Mouse (Mus musculus): ENCODE measurements at regions not wholly inside any gene's neighbourhood (a gene's known extent, or its start where the extent isn't known, plus 50 kb on each side); places are given as distances from the start of the nearest gene placed in this dataset.

DNA sequence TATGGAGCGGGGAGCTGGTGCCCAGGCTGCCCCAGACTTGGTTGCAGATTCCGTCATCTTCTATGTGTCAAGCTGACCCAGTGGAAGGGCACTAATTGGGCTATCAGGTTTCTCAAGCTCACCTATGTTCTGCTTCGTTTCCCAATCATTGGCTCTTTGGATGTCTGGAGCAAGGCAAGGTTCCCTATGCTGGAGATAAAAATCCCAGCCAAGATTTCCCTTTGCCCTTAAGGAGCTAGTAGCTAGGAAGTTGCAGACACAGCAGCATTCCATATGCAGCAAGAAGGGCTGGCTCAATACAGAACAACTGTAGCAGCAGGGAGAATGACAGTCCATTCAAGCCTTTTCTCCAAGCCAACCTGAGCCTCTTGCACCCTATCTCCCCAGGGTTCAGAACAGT is 159.2 kb upstream of the Zfp706 start:
- H3K36me3 ChIP-seq (replicated peaks) = no peaks in the 10 kb centered on the region
- DNase-seq (ENCODE audit: low spot score) = no peak
- peaks cover 23% of the 10 kb centered on the region for H3K27me3 ChIP-seq (replicated peaks; ENCODE audit: low read depth, poor library complexity, severe bottlenecking)
- peaks cover 20% of the 10 kb centered on the region for H3K4me1 ChIP-seq
- no peak overlapping the region for H3K4me3 ChIP-seq
- no peak overlapping the region for H3K27ac ChIP-seq (replicated peaks)
- 70% methylated on average over 3 of the region's 3 CpGs for WGBS
- H3K9me3 ChIP-seq = 0 out of 2 replicates have a peak, but pooled peaks cover 2% of the 10 kb centered on the region

DNA sequence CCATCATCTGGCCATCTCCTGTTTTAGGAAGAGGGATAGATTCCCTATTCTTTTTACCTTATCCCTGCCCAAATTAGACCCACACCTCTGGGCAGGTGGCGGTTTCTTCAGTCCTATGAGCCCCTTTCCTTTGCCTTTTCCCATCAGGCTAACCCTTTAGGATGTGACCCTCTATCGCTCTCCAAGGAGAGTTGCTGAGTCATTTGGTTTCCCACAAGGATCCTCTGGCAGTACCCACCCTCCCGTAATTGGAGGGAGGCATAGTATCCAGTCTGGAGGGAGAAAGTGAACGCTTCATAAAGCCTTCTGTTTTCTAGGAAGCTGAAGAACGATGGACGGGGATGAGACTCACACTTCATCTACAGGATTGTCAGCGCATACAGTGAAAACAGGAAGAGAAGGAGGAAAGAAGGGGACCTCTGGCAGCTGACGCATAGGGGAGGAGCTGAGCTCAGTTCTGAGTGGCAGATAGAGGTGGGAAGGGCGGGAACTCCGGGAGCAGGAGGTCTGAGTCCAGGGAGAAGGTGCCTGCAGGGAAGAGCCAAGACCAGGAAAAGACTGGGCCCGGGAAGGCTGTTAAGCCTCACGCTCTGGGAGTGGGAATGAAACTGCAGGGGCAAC is 158.4 kb upstream of the Zfp706 start:
- Histone ChIP-seq H3K27ac (replicated peaks) (peak overlapping the region; percentile 35; the same call in 1 of the 2 replicates), H3K9me3 (no peaks in the 10 kb centered on the region), H3K4me3 (no peak overlapping the region), H3K4me1 (peaks cover 22% of the 10 kb centered on the region), H3K36me3 (replicated peaks) (no peaks in the 10 kb centered on the region), H3K27me3 (replicated peaks; ENCODE audit: low read depth, poor library complexity, severe bottlenecking) (peaks cover 23% of the 10 kb centered on the region)
- WGBS = 22% methylated on average over 12 of the region's 12 CpGs
- peak; percentile 36 for DNase-seq (ENCODE audit: low spot score)

DNA sequence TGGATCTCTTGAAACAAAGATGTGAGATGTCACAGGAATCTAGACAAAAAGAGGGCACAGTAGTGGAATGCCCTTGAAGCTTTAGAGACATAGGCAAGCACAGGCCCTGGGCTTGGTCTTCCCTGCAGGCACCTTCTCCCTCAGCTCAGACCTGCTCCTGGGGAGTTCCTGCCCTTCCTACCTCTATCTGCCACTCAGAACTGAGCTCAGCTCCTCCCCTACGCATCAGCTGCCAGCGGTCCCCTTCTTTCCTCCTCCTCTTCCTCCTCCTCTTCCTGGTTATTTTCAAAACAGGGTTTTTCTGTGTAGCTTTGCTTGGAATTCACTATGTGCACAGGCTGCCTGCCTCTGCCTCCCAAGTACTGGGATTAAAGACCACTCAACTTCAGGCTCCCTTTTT is 157.6 kb upstream of the Zfp706 start:
- no peak overlapping the region for H3K27ac ChIP-seq (replicated peaks)
- H3K4me1 ChIP-seq = peaks cover 28% of the 10 kb centered on the region
- WGBS = 39% methylated on average over 2 of the region's 2 CpGs
- H3K4me3 ChIP-seq = no peak overlapping the region
- H3K9me3 ChIP-seq = no peaks in the 10 kb centered on the region
- no peaks in the 10 kb centered on the region for H3K36me3 ChIP-seq (replicated peaks)
- H3K27me3 ChIP-seq (replicated peaks; ENCODE audit: low read depth, poor library complexity, severe bottlenecking) = peaks cover 23% of the 10 kb centered on the region
- no peak for DNase-seq (ENCODE audit: low spot score)

DNA sequence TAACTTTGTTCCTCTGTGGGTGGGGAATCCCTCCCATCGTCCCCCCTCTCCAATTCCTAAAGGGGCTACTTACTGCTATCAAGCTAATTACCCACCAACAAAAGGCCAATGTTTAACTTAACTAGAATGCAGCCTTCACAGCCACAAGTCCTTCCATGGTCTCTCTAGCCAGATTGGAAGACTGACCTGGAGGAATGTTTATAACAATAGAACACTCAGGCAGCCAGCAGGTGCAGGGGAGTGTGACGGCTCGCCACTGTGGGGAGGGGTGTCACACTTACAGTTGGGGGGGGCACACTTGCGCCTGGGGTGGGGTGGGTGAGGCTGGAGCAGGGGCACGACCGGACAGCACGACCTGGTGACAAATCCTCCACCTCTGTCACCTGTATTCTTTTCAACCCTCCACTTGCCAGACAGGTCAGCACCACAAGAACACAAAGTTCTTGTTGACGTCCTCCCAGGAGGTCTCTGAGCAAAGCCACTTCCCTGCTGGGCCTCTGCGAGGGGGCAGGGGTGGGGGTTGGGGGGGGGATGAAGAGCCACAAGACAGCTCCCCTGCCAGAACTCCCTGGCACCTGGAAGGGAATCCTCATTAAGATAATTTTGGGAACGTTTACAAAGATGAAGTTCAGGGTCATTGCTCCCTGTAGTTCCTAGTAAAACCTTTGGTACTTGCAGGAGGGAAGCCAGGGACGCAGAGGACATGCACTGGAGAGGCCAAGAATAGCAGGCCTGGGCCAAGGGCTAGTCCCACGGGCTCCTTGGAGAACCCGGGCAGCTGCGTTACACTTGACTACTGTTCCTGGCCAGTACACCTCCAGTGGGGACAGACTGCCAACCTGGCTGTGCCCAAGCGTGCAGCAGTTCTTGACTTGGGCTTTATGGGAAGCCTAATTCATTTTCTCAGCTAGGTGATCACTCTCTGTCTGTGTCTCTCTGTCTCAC is 156.9 kb upstream of the Zfp706 start:
- DNase-seq (ENCODE audit: low spot score) = no peak

DNA sequence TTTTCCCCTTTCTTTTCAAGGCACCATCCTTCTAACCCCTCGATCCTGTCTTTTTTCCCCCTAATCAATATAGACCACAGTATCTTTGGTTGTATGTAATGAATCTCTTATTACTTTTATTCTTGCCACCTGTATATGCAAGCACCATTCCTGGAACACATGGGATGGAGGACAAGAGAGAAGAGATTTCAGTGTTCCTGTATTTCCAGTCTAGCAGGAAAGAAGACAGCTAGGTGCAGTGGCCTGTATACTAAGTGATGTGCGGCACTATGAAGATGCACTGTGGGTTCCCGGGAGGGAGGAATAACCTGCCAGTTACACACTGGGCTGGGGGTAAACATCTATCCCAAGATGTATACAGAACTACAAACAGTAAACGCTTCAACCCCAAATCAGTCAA is 152.4 kb upstream of the Zfp706 start:
- Histone ChIP-seq H3K4me3 (no peak overlapping the region), H3K9me3 (no peaks in the 10 kb centered on the region), H3K27ac (replicated peaks) (no peak overlapping the region), H3K4me1 (peaks cover 26% of the 10 kb centered on the region), H3K27me3 (replicated peaks; ENCODE audit: low read depth, poor library complexity, severe bottlenecking) (no peaks in the 10 kb centered on the region), H3K36me3 (replicated peaks) (no peaks in the 10 kb centered on the region)
- DNase-seq (ENCODE audit: low spot score) = no peak
- WGBS = 71% methylated on average over 4 of the region's 4 CpGs

More for the DNA sequence above, 156.9 kb upstream of the Zfp706 start:
- H3K4me1 ChIP-seq = peaks cover 31% of the 10 kb centered on the region
- H3K27ac ChIP-seq (replicated peaks) = no peak overlapping the region
- no peaks in the 10 kb centered on the region for H3K9me3 ChIP-seq
- H3K36me3 ChIP-seq (replicated peaks) = no peaks in the 10 kb centered on the region
- no peak overlapping the region for H3K4me3 ChIP-seq
- H3K27me3 ChIP-seq (replicated peaks; ENCODE audit: low read depth, poor library complexity, severe bottlenecking) = peaks cover 23% of the 10 kb centered on the region
- 23% methylated on average over 15 of the region's 15 CpGs for WGBS

GRCm38 (mm10) chr15:37159349-37159748 is 151.8 kb upstream of the Zfp706 start:
- Histone ChIP-seq H3K36me3 (replicated peaks) (no peaks in the 10 kb centered on the region), H3K4me1 (peaks cover 22% of the 10 kb centered on the region), H3K27me3 (replicated peaks; ENCODE audit: low read depth, poor library complexity, severe bottlenecking) (no peaks in the 10 kb centered on the region), H3K9me3 (no peaks in the 10 kb centered on the region), H3K4me3 (no peak overlapping the region), H3K27ac (replicated peaks) (no peak overlapping the region; the same call in 1 of the 2 replicates)
- 8% methylated on average over 4 of the region's 4 CpGs for WGBS
- DNase-seq (ENCODE audit: low spot score) = peak; percentile 63

GRCm38 (mm10) chr15:37157386-37157785 is 149.8 kb upstream of the Zfp706 start:
- WGBS = 78% methylated on average over 4 of the region's 4 CpGs

GRCm38 (mm10) chr15:37154934-37155333 is 147.4 kb upstream of the Zfp706 start:
- Histone ChIP-seq H3K27ac (replicated peaks) (no peak overlapping the region), H3K4me3 (no peak overlapping the region), H3K27me3 (replicated peaks; ENCODE audit: low read depth, poor library complexity, severe bottlenecking) (no peaks in the 10 kb centered on the region), H3K36me3 (replicated peaks) (no peaks in the 10 kb centered on the region), H3K9me3 (no peaks in the 10 kb centered on the region), H3K4me1 (peaks cover 10% of the 10 kb centered on the region)
- no peak for DNase-seq (ENCODE audit: low spot score)
- 83% methylated on average over 4 of the region's 4 CpGs for WGBS

More at GRCm38 (mm10) chr15:37157386-37157785, 149.8 kb upstream of the Zfp706 start:
- Histone ChIP-seq H3K27me3 (replicated peaks; ENCODE audit: low read depth, poor library complexity, severe bottlenecking) (no peaks in the 10 kb centered on the region), H3K9me3 (no peaks in the 10 kb centered on the region), H3K4me3 (no peak overlapping the region), H3K36me3 (replicated peaks) (no peaks in the 10 kb centered on the region), H3K4me1 (peaks cover 18% of the 10 kb centered on the region), H3K27ac (replicated peaks) (no peak overlapping the region)
- DNase-seq (ENCODE audit: low spot score) = no peak

DNA sequence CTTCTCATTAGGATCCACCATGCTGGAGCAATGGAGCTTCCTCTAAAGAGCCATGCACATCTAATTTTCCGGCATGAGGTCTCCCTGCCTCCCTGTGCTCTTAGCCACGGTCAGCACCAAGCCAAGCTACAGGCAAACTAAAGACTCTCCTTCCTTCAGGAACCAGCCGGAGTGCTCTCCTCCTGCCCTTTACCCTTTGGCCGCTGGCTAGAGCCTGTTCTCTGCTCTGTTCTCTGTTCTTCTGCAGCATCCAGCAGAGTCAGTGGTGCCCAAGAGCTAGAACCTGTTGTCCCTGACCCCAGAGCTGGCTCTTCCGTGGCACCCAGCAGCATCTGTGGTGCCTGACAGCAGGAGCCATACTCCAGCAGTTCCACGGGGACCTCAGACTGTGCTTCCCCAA is 145.6 kb upstream of the Zfp706 start:
- H3K4me1 ChIP-seq = no peaks in the 10 kb centered on the region
- H3K9me3 ChIP-seq = no peaks in the 10 kb centered on the region
- DNase-seq (ENCODE audit: low spot score) = no peak
- no peaks in the 10 kb centered on the region for H3K36me3 ChIP-seq (replicated peaks)
- WGBS = 78% methylated on average over 6 of the region's 6 CpGs
- H3K27me3 ChIP-seq (replicated peaks; ENCODE audit: low read depth, poor library complexity, severe bottlenecking) = no peaks in the 10 kb centered on the region
- no peak overlapping the region for H3K27ac ChIP-seq (replicated peaks)
- no peak overlapping the region for H3K4me3 ChIP-seq

DNA sequence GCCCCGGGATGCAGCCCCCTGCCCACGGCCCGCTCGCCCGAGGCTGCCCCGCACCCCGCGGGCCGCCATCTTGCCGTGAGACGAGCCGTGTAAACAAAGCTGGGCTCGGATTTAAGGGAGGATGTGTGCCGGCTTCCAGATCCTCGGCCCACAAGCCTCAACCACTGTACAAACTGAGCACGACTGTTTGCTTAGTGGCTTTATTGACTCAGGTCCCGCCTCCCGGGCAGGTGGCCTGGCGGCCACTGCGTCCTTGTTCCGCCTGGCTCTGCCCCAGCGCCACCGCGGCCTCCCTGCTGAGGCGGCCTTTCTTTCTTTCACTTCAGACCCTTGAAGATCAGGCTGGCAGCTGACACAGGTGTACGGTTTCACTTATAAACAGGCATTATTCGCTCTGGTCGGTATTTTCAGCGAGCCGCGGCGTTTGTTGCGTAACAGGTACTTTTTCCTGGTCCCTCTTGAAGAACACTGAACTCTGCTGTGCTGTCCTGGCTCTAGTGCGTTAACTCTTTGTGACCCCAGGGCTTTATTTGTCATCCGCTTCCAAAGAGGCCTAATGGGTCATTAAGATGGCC is 128.1 kb upstream of the Zfp706 start:
- peak overlapping the region; percentile 66 for H3K4me3 ChIP-seq
- no peaks in the 10 kb centered on the region for H3K36me3 ChIP-seq (replicated peaks)
- no peaks in the 10 kb centered on the region for H3K27me3 ChIP-seq (replicated peaks; ENCODE audit: low read depth, poor library complexity, severe bottlenecking)
- H3K4me1 ChIP-seq = peaks cover 43% of the 10 kb centered on the region
- H3K27ac ChIP-seq (replicated peaks) = peak overlapping the region; percentile 97
- no peaks in the 10 kb centered on the region for H3K9me3 ChIP-seq
- under 1% methylated on average over 35 of the region's 35 CpGs for WGBS
- peak; percentile 79 for DNase-seq (ENCODE audit: low spot score)

DNA sequence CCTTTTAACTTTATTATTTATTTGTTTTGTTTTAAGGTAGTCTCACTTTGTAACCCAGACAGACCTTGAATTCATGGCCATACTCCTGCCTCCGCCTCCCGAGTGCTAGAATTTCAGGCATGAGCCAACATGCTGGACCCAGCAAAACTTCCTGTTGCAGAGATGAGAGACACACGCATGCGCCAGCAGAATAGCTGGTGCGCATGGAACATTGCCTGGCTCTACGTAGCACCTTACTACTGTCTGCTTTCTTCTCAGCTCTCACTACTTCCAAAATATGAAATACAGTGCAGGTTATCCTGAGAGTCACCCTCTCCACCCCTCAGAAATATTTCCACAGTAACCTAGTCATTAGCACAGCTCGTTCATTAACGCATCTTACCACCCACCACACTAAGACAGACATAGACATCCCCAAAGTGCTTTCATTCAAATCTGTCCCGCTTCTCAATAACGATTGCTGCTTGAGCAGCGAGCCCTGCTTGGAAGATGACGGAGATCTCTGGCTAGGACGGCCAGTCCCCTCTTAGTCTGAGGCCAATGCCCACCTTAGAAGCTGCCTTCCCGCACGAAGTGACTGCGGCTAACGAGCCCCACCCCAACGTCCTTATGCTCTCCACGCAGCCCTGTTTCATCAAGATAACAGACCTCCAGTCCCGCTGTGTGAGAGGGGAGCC is 127.5 kb upstream of the Zfp706 start:
- DNase-seq (ENCODE audit: low spot score) = peak; percentile 38
- Histone ChIP-seq H3K27ac (replicated peaks) (peak overlapping the region; percentile 97), H3K36me3 (replicated peaks) (no peaks in the 10 kb centered on the region), H3K27me3 (replicated peaks; ENCODE audit: low read depth, poor library complexity, severe bottlenecking) (no peaks in the 10 kb centered on the region), H3K4me1 (peaks cover 43% of the 10 kb centered on the region), H3K4me3 (peak overlapping the region; percentile 66), H3K9me3 (no peaks in the 10 kb centered on the region)
- WGBS = 24% methylated on average over 20 of the region's 20 CpGs

- Histone ChIP-seq H3K27me3 (replicated peaks; ENCODE audit: low read depth, poor library complexity, severe bottlenecking) (no peaks in the 10 kb centered on the region), H3K27ac (replicated peaks) (peak overlapping the region; percentile 97), H3K36me3 (replicated peaks) (no peaks in the 10 kb centered on the region), H3K4me3 (peak overlapping the region; percentile 66; the same call in 1 of the 2 replicates), H3K9me3 (no peaks in the 10 kb centered on the region), H3K4me1 (peaks cover 43% of the 10 kb centered on the region)
- WGBS = 22% methylated on average over 4 of the region's 4 CpGs
- DNase-seq (ENCODE audit: low spot score) = peak; percentile 19
These were observed 126.8 kb upstream of the Zfp706 start for GRCm38 (mm10) chr15:37134386-37134785.

Measured in embryonic facial prominence, embryonic 10.5 days (tissue).